Mouse (Mus musculus): ENCODE measurements around the gene Cav3.

- TF ChIP-seq CTCF (IDR thresholded peaks at IDR 0.05; ENCODE audit: low read depth, low read length) (no peak), POLR2A (IDR thresholded peaks at IDR 0.05; ENCODE audit: insufficient read depth, low read length) (no peak)
These were observed 50.4 kb downstream of the Cav3 start for GRCm38 (mm10) chr6:112509590-112510131.
